Mouse (Mus musculus) gastrocnemius, postnatal 25 days (tissue): ENCODE results near the gene Syt13. TPM values are rescaled to one million over a fixed set of nuclear protein-coding genes. Genes with fewer than 3 reads are reported as not detected.

Experiments
- total RNA-seq, 2 experiments: library from RNA; stranded (reverse); gene quantifications; 1 replicate in 1 of 2; 2 replicates in 1 of 2; pipeline ENCODE4 v1.2.3; 2021

Syt13 gene
- total RNA-seq, 2 experiments from 2014 or later: 0.15 TPM; not detected in 1

Other genes with a start within 250 kb of the Syt13 start
- gene Prdm11, start 131.1 kb downstream of the Syt13 start, total RNA-seq: 1 to 10 TPM; 1.2 to 1.3 TPM